Mouse (Mus musculus): Measurements from ENCODE around the gene Gen1. TPM values are rescaled to one million over a fixed set of nuclear protein-coding genes. Genes with fewer than 3 reads are reported as not detected.

Gen1 gene
- total and polyA plus RNA-seq, 2 experiments from 2014 or later: 0.51 to 0.99 TPM

- no peak overlapping the region for H3K4me3 ChIP-seq (ENCODE audit: low read depth, low read length)
- WGBS: 77% methylated on average over 2 of the region's 2 CpGs
- H3K4me1 ChIP-seq (ENCODE audit: insufficient read depth, low read length): no peaks in the 10 kb centered on the region
- no peaks in the 10 kb centered on the region for H3K36me3 ChIP-seq (ENCODE audit: insufficient read depth, low read length)
- TF ChIP-seq CTCF (IDR thresholded peaks at IDR 0.05): no peak
- H3K27me3 ChIP-seq (ENCODE audit: insufficient read depth, low read length): no peaks in the 10 kb centered on the region
- H3K27ac ChIP-seq (ENCODE audit: low read depth, low read length): no peak overlapping the region
- ATAC-seq (ENCODE audit: low FRiP score) (no peak), DNase-seq (ENCODE audit: low spot score) (no peak)
- H3K9me3 ChIP-seq (ENCODE audit: low read length): no peaks in the 10 kb centered on the region
- H3K9ac ChIP-seq (replicated peaks; ENCODE audit: low read length, poor library complexity, severe bottlenecking): no peak overlapping the region
- H3K4me2 ChIP-seq (ENCODE audit: low read depth, low read length, poor library complexity, severe bottlenecking): no peak overlapping the region
Observed at GRCm38 (mm10) chr12:11235996-11236395, 29.6 kb downstream of the Gen1 start.

- H3K9me3 ChIP-seq (ENCODE audit: low read length): no peaks in the 10 kb centered on the region
- DNase-seq (ENCODE audit: low spot score) (no peak), ATAC-seq (ENCODE audit: low FRiP score) (no peak)
- H3K4me3 ChIP-seq (ENCODE audit: low read depth, low read length): no peak overlapping the region
- no peak for TF ChIP-seq CTCF (IDR thresholded peaks at IDR 0.05)
- WGBS: 79% methylated on average over 2 of the region's 2 CpGs
- no peaks in the 10 kb centered on the region for H3K27me3 ChIP-seq (ENCODE audit: insufficient read depth, low read length)
- H3K9ac ChIP-seq (replicated peaks; ENCODE audit: low read length, poor library complexity, severe bottlenecking): no peak overlapping the region
- H3K4me1 ChIP-seq (ENCODE audit: insufficient read depth, low read length): no peaks in the 10 kb centered on the region
- H3K27ac ChIP-seq (ENCODE audit: low read depth, low read length): no peak overlapping the region
- H3K36me3 ChIP-seq (ENCODE audit: insufficient read depth, low read length): no peaks in the 10 kb centered on the region
- no peak overlapping the region for H3K4me2 ChIP-seq (ENCODE audit: low read depth, low read length, poor library complexity, severe bottlenecking)
Observed at GRCm38 (mm10) chr12:11230267-11230666, 35.3 kb downstream of the Gen1 start.

GRCm38 (mm10) chr12:11226529-11227268 is 38.9 kb downstream of the Gen1 start:
- ATAC-seq (ENCODE audit: low FRiP score): no peak
- no peaks in the 10 kb centered on the region for H3K27me3 ChIP-seq (ENCODE audit: insufficient read depth, low read length)
- H3K27ac ChIP-seq (ENCODE audit: low read depth, low read length): no peak overlapping the region
- no peaks in the 10 kb centered on the region for H3K4me1 ChIP-seq (ENCODE audit: insufficient read depth, low read length)
- no peak overlapping the region for H3K9ac ChIP-seq (replicated peaks; ENCODE audit: low read length, poor library complexity, severe bottlenecking)
- WGBS: 84% methylated on average over 5 of the region's 5 CpGs
- no peak overlapping the region for H3K4me3 ChIP-seq (ENCODE audit: low read depth, low read length)
- no peaks in the 10 kb centered on the region for H3K36me3 ChIP-seq (ENCODE audit: insufficient read depth, low read length)
- DNase-seq (ENCODE audit: low spot score): no peak
- no peaks in the 10 kb centered on the region for H3K9me3 ChIP-seq (ENCODE audit: low read length)
- no peak overlapping the region for H3K4me2 ChIP-seq (ENCODE audit: low read depth, low read length, poor library complexity, severe bottlenecking)
- TF ChIP-seq CTCF (IDR thresholded peaks at IDR 0.05): no peak

DNA sequence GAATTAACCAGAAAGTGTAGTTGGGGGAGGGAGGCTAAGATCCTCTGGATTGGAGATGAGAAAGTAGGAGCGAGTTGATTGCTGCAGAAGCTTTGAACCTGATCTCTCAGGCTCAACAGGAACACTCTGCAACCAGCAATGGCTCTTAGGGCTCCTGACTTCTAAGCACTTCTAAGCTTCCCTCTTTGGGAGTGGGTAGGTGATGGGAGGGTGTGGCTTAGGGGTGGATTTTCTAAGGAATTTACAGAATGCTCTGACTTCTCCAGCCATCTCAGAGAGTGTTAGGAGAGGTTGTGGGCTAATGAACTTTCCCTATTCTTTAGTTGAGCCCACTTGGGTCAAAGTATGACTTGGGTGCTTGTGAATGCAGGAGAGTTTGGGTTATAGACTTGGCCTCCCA is 39.5 kb downstream of the Gen1 start:
- 48% methylated on average over 1 of the region's 1 CpGs for WGBS
- H3K27me3 ChIP-seq (ENCODE audit: insufficient read depth, low read length): no peaks in the 10 kb centered on the region

GRCm38 (mm10) chr12:11224722-11225121 is 40.9 kb downstream of the Gen1 start:
- no peak overlapping the region for H3K4me2 ChIP-seq (ENCODE audit: low read depth, low read length, poor library complexity, severe bottlenecking)
- no peaks in the 10 kb centered on the region for H3K36me3 ChIP-seq (ENCODE audit: insufficient read depth, low read length)
- H3K4me3 ChIP-seq (ENCODE audit: low read depth, low read length): no peak overlapping the region
- no peak for TF ChIP-seq CTCF (IDR thresholded peaks at IDR 0.05)
- H3K27ac ChIP-seq (ENCODE audit: low read depth, low read length): no peak overlapping the region
- H3K27me3 ChIP-seq (ENCODE audit: insufficient read depth, low read length): no peaks in the 10 kb centered on the region
- H3K9me3 ChIP-seq (ENCODE audit: low read length): no peaks in the 10 kb centered on the region
- H3K9ac ChIP-seq (replicated peaks; ENCODE audit: low read length, poor library complexity, severe bottlenecking): no peak overlapping the region
- ATAC-seq (ENCODE audit: low FRiP score) (no peak), DNase-seq (ENCODE audit: low spot score) (no peak)
- WGBS: 6% methylated on average over 5 of the region's 5 CpGs
- no peaks in the 10 kb centered on the region for H3K4me1 ChIP-seq (ENCODE audit: insufficient read depth, low read length)

More for the DNA sequence above, 39.5 kb downstream of the Gen1 start:
- no peak overlapping the region for H3K4me3 ChIP-seq (ENCODE audit: low read depth, low read length)
- ATAC-seq (ENCODE audit: low FRiP score) (no peak), DNase-seq (ENCODE audit: low spot score) (no peak)
- H3K9me3 ChIP-seq (ENCODE audit: low read length): no peaks in the 10 kb centered on the region
- H3K27ac ChIP-seq (ENCODE audit: low read depth, low read length): no peak overlapping the region
- H3K9ac ChIP-seq (replicated peaks; ENCODE audit: low read length, poor library complexity, severe bottlenecking): no peak overlapping the region
- H3K36me3 ChIP-seq (ENCODE audit: insufficient read depth, low read length): no peaks in the 10 kb centered on the region
- TF ChIP-seq CTCF (IDR thresholded peaks at IDR 0.05): no peak
- H3K4me1 ChIP-seq (ENCODE audit: insufficient read depth, low read length): no peaks in the 10 kb centered on the region
- H3K4me2 ChIP-seq (ENCODE audit: low read depth, low read length, poor library complexity, severe bottlenecking): no peak overlapping the region

DNA sequence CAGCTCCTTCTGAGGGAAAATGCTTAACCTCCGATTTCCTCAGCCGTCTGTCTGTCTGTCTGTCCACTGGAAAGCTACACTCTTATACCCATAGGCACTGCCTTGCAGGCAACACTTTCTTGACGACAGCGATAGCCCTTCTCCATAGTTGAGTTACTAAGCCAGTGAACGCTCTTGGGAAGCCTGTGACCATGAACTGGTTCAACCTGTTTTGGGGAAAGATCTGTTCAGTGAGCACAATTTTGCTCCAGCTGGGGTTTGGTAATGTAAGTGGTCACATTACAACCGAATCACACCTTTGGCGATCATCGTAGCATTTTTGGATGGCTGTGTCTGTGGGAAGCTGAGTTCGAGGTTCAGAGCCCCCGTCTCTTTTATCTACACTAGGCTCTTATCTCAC is 42.5 kb downstream of the Gen1 start:
- Histone ChIP-seq H3K27me3 (ENCODE audit: insufficient read depth, low read length) (no peaks in the 10 kb centered on the region), H3K9me3 (ENCODE audit: low read length) (no peaks in the 10 kb centered on the region), H3K27ac (ENCODE audit: low read depth, low read length) (no peak overlapping the region), H3K36me3 (ENCODE audit: insufficient read depth, low read length) (no peaks in the 10 kb centered on the region), H3K9ac (replicated peaks; ENCODE audit: low read length, poor library complexity, severe bottlenecking) (no peak overlapping the region), H3K4me3 (ENCODE audit: low read depth, low read length) (no peak overlapping the region), H3K4me1 (ENCODE audit: insufficient read depth, low read length) (no peaks in the 10 kb centered on the region), H3K4me2 (ENCODE audit: low read depth, low read length, poor library complexity, severe bottlenecking) (no peak overlapping the region)
- no peak for DNase-seq (ENCODE audit: low spot score)
- 94% methylated on average over 10 of the region's 10 CpGs for WGBS
- ATAC-seq (ENCODE audit: low FRiP score): no peak
- TF ChIP-seq CTCF (IDR thresholded peaks at IDR 0.05): no peak

Data from midbrain, postnatal 0 days (tissue).